ENCODE assay signal across 9 mouse cellular contexts in genomic region chr6:129235855-129236461, GRCm38 (mm10). TPM values are rescaled to one million over a fixed set of nuclear protein-coding genes. Genes with fewer than 3 reads are reported as not detected.
DNase-seq lines count a peak whose midpoint lies in the region; ATAC-seq and TF ChIP-seq lines count a peak whose summit lies in the region.
"Had no signal": no experiment of that assay in that cellular context is flagged by ENCODE, and none has a peak within 500 bp of the region (broad histone marks: within the 10 kb centered on the region; RNA-seq: fewer than 3 reads in every experiment).

No protein-coding gene starts in this region.

- no peaks in the 10 kb centered on the region; the same call in 1 of the 2 replicates for H3K36me3 ChIP-seq in intestine, postnatal 0 days (ENCODE audit: control insufficient read depth, insufficient read depth)
- H3K36me3 ChIP-seq in midbrain, embryonic 11.5 days (ENCODE audit: control insufficient read depth, insufficient read depth, low read length): no peaks in the 10 kb centered on the region
- no peaks in the 10 kb centered on the region for H3K36me3 ChIP-seq in forebrain, embryonic 14.5 days (ENCODE audit: control insufficient read depth, insufficient read depth, low read length)

- WGBS in intestine, postnatal 0 days: 44% methylated on average over 5 of the region's 5 CpGs
- 91% methylated on average over 5 of the region's 5 CpGs for WGBS in midbrain, embryonic 11.5 days
- WGBS in forebrain, embryonic 14.5 days: 93% methylated on average over 5 of the region's 5 CpGs

- peaks cover 14% of the 10 kb centered on the region; the same call in 1 of the 2 replicates for H3K4me1 ChIP-seq in intestine, postnatal 0 days (replicated peaks; ENCODE audit: control insufficient read depth, insufficient read depth, low read length)
- peaks cover 2% of the 10 kb centered on the region; the same call in 1 of the 2 replicates for H3K4me1 ChIP-seq in midbrain, embryonic 11.5 days (ENCODE audit: control insufficient read depth, insufficient read depth, low read length)
- no peaks in the 10 kb centered on the region for H3K4me1 ChIP-seq in forebrain, embryonic 14.5 days (ENCODE audit: control insufficient read depth, insufficient read depth, low read length)

- peak; percentile 73 for DNase-seq in heart, adult 8-10 months (ENCODE audit: low spot score)
- DNase-seq in heart, postnatal 4 days: no peak
- peak; percentile 94 for DNase-seq in NIH3T3 (ENCODE audit: low read depth)
- DNase-seq in lung, postnatal 4 days: peak; percentile 41 to 63
- no peak for DNase-seq in midbrain, embryonic 11.5 days (ENCODE audit: low spot score, missing footprints)
- no peak for DNase-seq in layer of hippocampus, postnatal 36 days
- DNase-seq in forebrain, embryonic 14.5 days (ENCODE audit: low spot score): no peak
- DNase-seq: spleen, adult 18-20 months had no signal

- H3K4me3 ChIP-seq in intestine, postnatal 0 days (ENCODE audit: low read depth, low read length): no peak overlapping the region
- H3K4me3 ChIP-seq in midbrain, embryonic 11.5 days (ENCODE audit: low read depth, low read length): no peak overlapping the region
- H3K4me3 ChIP-seq in forebrain, embryonic 14.5 days (ENCODE audit: low read depth, low read length): no peak overlapping the region

- no peak for TF ChIP-seq CTCF in intestine, postnatal 0 days (IDR thresholded peaks at IDR 0.05; ENCODE audit: low read depth)

- H3K27ac ChIP-seq in intestine, postnatal 0 days (ENCODE audit: low read depth, low read length): peak overlapping the region; percentile 29
- no peak overlapping the region for H3K27ac ChIP-seq in midbrain, embryonic 11.5 days (ENCODE audit: low read depth, low read length)
- no peak overlapping the region for H3K27ac ChIP-seq in forebrain, embryonic 14.5 days (ENCODE audit: low read depth, low read length)

- no peaks in the 10 kb centered on the region for H3K27me3 ChIP-seq in intestine, postnatal 0 days (replicated peaks; ENCODE audit: control insufficient read depth, insufficient read depth, low read length)
- no peaks in the 10 kb centered on the region for H3K27me3 ChIP-seq in midbrain, embryonic 11.5 days (ENCODE audit: control insufficient read depth, insufficient read depth, low read length)
- H3K27me3 ChIP-seq in forebrain, embryonic 14.5 days (replicated peaks; ENCODE audit: control insufficient read depth, insufficient read depth, low read length): no peaks in the 10 kb centered on the region

- no peak overlapping the region for H3K9ac ChIP-seq in intestine, postnatal 0 days (ENCODE audit: low read depth, low read length)
- no peak overlapping the region for H3K9ac ChIP-seq in midbrain, embryonic 11.5 days (ENCODE audit: low read length)
- H3K9ac ChIP-seq in forebrain, embryonic 14.5 days (ENCODE audit: low read length): no peak overlapping the region

- no peak for ATAC-seq in intestine, postnatal 0 days
- ATAC-seq in midbrain, embryonic 11.5 days (ENCODE audit: low FRiP score): no peak
- ATAC-seq in forebrain, embryonic 14.5 days: no peak

- H3K4me2 ChIP-seq in intestine, postnatal 0 days (replicated peaks; ENCODE audit: low read depth): peak overlapping the region; percentile 70
- no peak overlapping the region for H3K4me2 ChIP-seq in midbrain, embryonic 11.5 days
- H3K4me2 ChIP-seq in forebrain, embryonic 14.5 days (ENCODE audit: low read length): no peak overlapping the region

- no peaks in the 10 kb centered on the region for H3K9me3 ChIP-seq in intestine, postnatal 0 days (ENCODE audit: control insufficient read depth)
- H3K9me3 ChIP-seq in midbrain, embryonic 11.5 days (ENCODE audit: control insufficient read depth, low read length): no peaks in the 10 kb centered on the region
- no peaks in the 10 kb centered on the region for H3K9me3 ChIP-seq in forebrain, embryonic 14.5 days (replicated peaks; ENCODE audit: control insufficient read depth, low read length)

RNA-seq across cellular contexts. Expression of gene Cd69, which starts 39.3 kb away (rescaled TPM):
- total RNA-seq in heart, adult 8-10 months (2022): under 1 TPM in 1 of 4 experiments, not detected in 3; 0.16 TPM
- not detected for total RNA-seq in heart, postnatal 4 days (2021)
- 0.12 and 0.16 TPM in 2 replicates for polyA plus RNA-seq in intestine, postnatal 0 days (2015; fragmentation: Nextera tagmentation; extraction: Ambion mirVana)
- polyA plus RNA-seq in midbrain, embryonic 11.5 days (2014; fragmentation: Nextera tagmentation; extraction: Ambion mirVana): 0.10 TPM in 1 of 2 replicates, not detected in the other
- not detected for total RNA-seq in layer of hippocampus, postnatal 36 days (2021)
- polyA plus RNA-seq in forebrain, embryonic 14.5 days (2014; fragmentation: Nextera tagmentation; extraction: Ambion mirVana): not detected in 2 replicates

RNA-seq across cellular contexts. Expression of gene Clec2d, which starts 55.5 kb away (rescaled TPM):
- 10 to 100 TPM; 28.4 to 43.3 (median 34.1) TPM for total RNA-seq in heart, adult 8-10 months (2022)
- total RNA-seq in heart, postnatal 4 days (2021): 10 to 100 TPM; 14.5 to 19.7 TPM
- polyA plus RNA-seq in intestine, postnatal 0 days (2015; fragmentation: Nextera tagmentation; extraction: Ambion mirVana): 1.1 and 1.4 TPM in 2 replicates
- not detected in 2 replicates for polyA plus RNA-seq in midbrain, embryonic 11.5 days (2014; fragmentation: Nextera tagmentation; extraction: Ambion mirVana)
- 1 to 10 TPM; 5.7 to 9.8 TPM for total RNA-seq in layer of hippocampus, postnatal 36 days (2021)
- not detected in 2 replicates for polyA plus RNA-seq in forebrain, embryonic 14.5 days (2014; fragmentation: Nextera tagmentation; extraction: Ambion mirVana)

Comparison
In these comparisons a context has a peak if more than half of its experiments do, and no peak if none do; other contexts are left out.
1. DNase-seq: peak in heart, adult 8-10 months (single experiment), NIH3T3 (single experiment) and lung, postnatal 4 days (2 of 2); none in heart, postnatal 4 days (single experiment), midbrain, embryonic 11.5 days (single experiment), layer of hippocampus, postnatal 36 days (0 of 2) and forebrain, embryonic 14.5 days (single experiment).